Mouse (Mus musculus): ENCODE results near the gene Ptprt.

DNA sequence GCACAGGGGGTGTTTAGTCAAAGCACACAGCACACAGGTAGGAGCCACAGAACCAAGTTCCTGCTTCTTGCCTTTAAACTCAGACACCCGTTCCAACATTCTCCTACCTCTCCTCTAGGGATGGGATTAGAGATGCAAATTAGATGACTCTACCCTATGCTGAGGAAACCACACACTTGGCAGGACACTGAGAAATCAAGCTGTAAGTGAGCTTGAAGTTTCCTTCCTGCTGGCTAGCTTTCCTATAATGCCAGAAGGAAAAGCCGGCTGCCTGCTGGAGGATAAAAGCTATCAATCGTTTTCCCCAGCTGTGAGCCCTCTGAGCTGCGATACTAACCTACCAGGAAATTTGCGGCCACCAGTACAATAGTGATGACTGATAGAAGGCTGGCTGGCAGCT, 999.0 kb downstream of the Ptprt start:
- no peak for TF ChIP-seq CTCF (IDR thresholded peaks at IDR 0.05; ENCODE audit: extremely low read depth, insufficient read length, insufficient replicate concordance, low read depth, low read length)
- no peak for TF ChIP-seq POLR2A (IDR thresholded peaks at IDR 0.05; ENCODE audit: low read depth, low read length)
